Mouse (Mus musculus) testis, adult 2 months (tissue): ENCODE measurements around the gene Cdc42bpa.

Experiments used
- CTCF ChIP-seq: fragments of 200-500 bp; IDR thresholded peaks from 2 replicates; pipeline ENCODE4 v1.5.1; 2012; ENCODE audit warnings: low read depth, mild to moderate bottlenecking, inconsistent platforms, low read length, moderate library complexity; ENCODE audit not compliant: control insufficient read depth, insufficient read depth, insufficient replicate concordance
- POLR2A ChIP-seq: fragments of 200-500 bp; IDR thresholded peaks from 2 replicates; pipeline ENCODE4 v1.6.1; 2012; ENCODE audit warnings: low read depth, mild to moderate bottlenecking, inconsistent platforms, low read length, moderate library complexity; ENCODE audit not compliant: control insufficient read depth

- TF ChIP-seq POLR2A: no peak
- no peak for TF ChIP-seq CTCF
Observed at GRCm38 (mm10) chr1:180170071-180170470, 209.8 kb downstream of the Cdc42bpa start.
